Mouse (Mus musculus): ENCODE measurements around the gene Cyth2. TPM values are rescaled to one million over a fixed set of nuclear protein-coding genes. Genes with fewer than 3 reads are reported as not detected.

Cyth2 gene
- total RNA-seq, 2 experiments from 2014 or later: 138 to 150 TPM

DNA sequence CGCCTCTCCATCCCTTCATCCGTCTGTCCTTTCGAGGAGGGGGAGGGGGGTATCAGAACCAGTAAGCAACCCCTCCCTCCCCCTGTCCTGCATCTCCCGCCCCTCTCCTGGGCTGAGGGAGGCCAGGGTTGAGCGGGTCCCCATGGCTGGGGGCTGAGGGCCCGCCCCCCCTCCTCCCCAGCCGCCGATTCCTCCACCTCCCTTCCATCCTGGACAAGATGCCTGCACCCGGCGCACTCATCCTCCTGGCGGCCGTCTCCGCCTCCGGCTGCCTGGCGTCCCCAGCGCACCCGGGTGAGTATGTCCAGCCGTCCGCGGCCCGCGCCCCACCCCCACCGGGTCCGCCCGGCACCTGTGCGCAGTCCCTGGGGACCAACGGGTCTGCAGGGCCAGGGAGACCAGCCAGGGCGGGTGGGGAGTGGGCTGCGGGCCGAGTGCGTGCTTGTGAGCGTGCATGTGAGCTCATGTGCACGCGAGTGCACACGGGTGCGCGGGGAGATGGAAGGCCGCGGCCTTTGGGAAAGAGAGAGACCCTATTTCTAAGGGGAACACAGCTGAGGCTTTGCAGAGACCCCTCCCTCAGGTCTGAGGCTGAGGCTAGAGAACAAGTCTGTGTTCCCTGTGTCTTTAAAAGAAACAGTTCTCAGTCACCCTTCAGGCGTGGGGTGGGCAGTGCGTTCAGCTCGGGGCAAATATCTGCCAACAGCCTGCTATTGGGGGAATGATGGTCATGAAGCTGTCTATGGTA, 28.8 kb downstream of the Cyth2 start:
- peak in 1 of 2 experiments; percentile 15 for DNase-seq

DNA sequence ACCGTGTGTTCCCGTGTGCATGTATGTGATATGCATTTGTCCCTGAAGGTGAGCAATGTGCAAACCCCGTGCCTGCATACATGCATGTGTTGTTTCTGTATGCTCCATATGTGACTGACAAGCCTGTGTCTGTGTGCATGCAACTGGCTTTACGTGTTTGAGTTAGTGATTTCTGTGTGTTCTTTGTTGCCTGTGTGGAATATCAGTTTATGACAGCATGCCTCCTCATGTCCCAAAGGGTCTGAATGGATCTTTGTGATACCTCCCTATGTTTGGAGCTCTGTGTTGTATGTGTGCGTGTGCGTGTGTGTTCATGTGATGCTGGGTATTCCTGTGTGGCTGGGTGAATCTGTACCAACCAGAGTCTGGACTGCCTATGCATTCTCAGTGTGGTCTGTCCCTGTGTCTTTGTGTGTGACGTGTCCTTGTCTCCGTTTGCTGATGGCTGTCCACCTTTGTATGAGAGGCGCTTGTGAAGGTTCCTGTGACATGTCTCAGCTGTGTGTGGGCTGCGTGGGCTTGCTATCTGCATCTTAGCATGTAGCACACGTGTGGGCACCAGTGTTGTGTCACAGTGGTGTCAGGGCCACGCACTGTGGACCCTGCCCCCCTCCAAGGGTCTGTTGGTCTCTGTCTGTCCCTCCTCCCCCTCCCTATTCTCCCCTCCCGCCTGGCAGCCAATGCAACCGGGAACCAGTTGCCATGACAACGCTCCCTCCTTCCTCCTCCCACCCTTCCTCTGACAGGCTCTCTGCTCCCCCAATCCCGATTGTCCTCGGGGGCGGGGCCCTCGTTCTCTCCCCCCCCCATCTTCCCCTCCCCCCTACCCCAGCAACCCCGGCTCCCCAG, 29.6 kb downstream of the Cyth2 start, which contains the start of gene Sult2b1:
Sult2b1 (minus strand) TSS at position 146 of the 849 bp plus-strand sequence.
- peak; percentile 89 to 91 for DNase-seq

DNA sequence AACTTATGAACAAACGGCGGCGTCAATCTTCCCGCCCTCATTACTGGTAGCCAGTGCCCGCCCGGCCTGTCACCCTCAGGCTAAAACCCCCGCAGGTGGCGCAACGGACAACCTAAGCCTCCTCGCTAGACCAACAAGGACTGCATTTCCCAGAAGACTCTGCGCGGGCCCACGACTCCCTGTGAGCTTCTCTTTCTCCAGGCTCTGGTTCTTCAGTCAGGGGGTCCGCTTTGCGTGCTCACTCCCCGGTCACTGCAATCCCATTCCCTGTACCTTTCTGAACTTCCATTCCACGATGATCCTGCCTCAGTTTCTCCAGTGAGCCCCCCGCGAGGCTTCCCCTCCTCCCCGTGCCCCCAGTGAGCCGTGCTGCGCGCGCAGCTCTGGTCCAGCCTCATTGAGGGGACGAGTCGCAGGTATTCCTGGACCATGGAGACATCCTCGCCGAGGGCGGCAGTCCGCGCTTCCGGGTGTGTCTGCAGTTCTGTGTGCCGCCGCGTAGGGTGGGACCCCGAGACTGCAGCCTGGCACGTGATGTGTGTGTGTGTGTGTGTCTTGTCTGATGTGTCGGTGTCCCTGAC, 30.8 kb downstream of the Cyth2 start, which contains the start of gene Lmtk3:
Lmtk3 (plus strand) TSS at position 228 of the 581 bp plus-strand sequence.
- peak; percentile 80 for DNase-seq

DNA sequence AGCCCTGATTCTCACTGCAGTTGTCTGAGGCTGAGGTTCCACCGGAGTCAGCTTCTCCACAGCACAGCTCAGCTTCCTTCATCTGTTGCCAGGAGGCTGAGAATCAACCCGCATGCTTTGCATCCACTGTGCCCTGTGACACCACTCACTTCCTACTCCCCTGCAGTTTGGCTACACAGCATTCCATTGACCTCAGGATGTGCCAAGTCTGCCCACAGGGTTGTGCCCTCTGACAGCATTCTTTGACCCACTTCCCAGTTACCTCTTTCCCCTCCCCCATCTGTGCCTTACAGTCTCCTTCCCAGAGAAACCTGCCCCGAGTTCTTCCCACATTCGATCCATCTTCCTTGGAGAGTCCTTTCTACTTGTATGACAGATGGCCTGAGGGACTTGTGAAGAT, 32.1 kb downstream of the Cyth2 start:
- DNase-seq: no peak

DNA sequence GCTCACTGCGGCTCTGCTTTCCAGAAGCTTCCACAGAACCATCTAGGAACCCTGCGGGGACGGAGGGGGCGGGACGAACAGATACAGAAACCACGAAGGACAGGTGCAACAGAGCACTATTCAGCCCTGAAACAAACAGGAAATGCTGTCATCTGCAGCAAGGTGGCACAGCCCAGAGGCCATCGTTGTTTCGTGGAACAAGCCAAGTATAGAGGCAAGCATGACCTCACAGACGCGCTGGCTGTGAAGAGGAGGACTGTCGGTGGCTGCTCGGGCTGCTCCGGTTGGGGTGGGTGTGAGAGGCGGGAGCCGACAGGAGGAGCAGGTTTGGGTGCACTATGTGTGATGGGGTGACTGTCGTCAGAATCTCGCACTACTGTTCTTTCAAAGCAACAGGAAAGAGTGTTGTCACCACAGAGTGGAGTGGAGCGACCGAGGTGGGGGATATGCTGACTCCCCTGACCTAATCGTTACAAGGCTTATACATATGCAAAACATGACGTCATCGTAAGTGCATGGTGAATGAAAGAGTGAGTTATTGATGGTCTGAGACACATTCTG, 35.2 kb downstream of the Cyth2 start:
- DNase-seq: no peak

DNA sequence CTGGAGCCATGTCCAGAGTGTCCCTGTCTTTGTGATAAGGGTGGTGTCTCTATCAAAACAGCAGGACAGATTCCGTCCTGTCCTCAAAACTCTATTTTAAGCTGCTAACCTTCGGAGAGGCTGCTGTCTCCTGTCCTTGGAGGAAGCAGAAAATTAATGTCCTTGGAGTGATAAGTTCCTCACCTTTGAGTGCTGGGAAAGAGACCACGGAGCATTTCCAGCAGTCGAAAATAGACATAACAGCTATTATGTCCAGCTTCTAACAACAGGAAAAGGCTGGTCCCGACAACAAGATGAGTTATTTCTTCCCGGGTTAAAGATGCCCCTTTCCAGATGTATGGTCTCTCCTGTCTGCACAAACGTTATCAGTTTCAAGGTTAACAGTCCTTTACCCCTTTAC, 39.1 kb downstream of the Cyth2 start:
- DNase-seq: no peak

DNA sequence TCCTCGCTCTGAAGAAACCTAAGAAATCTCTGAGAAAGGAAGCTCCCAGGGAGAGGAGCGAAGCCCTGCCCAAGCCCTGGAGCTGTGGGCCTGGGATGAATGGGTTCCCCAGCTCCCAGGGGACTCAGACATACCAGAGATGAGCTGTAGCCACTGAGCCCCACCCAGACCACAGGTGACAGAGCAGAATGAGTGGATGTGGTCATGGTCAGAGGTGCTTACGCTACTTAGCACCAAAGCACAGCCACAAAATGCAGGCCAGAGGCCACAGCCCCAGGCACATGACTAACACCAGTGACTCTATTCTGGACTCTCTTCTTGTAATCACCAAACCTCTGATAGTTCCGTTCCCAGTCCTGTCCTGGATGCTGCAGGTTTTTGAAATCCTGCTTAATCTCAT, 43.3 kb downstream of the Cyth2 start:
- DNase-seq: no peak

DNA sequence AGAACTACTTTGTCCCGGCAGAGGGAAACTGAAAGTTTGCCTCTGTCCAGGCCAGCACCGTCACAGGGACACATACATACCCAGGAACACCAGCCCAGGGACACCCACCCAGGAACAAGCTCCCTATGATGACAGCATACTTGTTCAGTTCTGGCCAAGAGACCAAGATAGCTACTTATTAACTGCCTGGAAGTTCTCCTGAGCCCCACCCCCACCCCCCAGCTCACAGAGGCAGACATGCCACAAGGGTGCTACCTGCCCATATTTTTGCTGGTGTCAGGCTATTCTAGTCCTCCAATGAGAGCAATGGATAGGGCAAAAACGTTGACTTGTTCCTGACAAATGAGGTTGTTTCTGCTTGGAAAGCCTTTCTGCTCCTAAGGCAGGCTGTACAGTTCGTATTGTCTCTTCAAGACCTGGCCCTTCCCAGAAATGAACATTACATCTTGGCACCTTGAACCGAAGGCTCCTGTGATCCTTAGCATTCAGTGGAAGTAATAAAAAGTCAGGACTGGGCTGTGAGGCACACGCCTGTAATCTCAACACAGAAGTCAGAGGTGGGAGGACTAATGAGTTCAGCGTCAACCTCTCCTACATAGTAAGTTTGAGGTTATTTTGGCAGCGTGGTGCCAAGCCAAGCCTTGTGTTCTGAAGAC, 43.8 kb downstream of the Cyth2 start:
- no peak for DNase-seq

DNA sequence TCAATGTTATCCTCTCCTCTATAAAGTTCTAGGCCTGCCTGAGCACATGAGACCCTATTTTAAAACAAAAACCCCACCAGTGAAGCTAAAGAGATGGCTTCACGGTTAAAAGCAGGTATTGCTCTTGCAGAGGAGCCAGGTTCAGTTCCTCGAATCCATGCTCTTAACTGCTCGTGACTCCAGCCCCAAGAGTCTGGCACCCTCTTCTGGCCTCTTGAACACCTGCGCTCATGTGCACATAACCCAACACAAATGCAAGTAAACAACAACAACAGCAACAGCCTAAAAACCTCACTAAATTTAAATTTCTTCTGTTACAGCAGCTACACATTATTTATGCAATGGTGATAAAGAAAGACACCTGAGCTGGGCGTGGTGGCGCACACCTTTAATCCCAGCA, 46.9 kb downstream of the Cyth2 start:
- DNase-seq: no peak

DNA sequence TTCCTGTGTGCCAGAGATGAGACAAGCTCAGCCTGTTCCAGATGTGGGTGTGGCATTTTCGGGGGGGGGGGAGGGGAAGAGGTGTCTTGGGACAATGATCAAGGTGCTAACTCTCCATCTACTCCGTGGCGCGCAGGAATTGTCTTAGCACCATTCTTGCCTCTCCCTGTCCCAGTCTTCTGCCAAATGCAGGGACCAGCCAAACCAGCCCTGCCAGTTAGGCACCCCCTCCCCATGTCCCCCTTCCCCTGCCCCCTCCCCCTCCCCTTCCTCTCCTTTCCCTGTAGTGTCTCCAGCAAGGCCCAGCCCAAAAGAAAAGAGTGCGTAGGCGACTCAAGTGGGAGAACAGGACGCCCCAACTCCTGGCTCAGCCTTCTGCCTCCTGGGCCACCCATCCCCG, 47.6 kb downstream of the Cyth2 start:
- DNase-seq: no peak

DNA sequence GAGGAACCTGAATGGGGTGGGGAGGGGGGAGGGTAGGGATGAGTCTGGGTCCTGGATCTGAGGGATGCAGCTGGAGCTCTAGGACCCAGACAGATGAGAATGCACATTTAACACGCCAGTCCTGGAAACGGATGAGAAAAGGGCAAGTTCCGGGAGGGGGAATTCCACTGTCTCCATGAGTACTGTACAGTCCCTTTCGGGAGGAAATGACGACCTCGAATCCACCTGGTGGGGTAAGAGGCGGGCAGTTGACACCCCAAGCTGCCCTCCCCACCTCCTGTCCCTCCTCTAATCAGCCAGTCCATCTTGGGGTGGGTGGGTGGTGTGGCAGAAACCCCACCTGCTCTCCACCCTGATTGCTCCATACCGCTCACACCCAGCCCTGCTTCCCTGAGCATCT, 48.4 kb downstream of the Cyth2 start:
- DNase-seq: no peak

DNA sequence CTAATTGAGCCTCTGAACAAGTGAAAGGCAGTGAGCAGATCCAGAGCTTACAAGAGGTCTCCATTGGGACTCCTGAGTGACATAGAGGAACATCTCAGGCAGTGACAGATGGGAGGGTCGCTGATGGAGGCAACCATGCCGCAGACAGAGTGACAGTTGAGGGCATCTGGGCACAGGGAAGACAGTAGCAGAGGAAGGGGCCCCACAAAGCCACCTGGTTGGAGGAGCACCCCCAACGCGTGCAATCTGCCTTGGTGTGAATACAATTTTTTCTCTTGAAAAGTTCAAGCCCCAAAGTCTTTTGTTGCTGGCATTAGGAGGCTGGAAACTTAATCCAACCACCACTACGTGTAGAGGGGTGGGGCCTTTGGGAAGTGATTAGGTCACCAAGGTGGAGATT, 54.2 kb downstream of the Cyth2 start:
- no peak for DNase-seq

DNA sequence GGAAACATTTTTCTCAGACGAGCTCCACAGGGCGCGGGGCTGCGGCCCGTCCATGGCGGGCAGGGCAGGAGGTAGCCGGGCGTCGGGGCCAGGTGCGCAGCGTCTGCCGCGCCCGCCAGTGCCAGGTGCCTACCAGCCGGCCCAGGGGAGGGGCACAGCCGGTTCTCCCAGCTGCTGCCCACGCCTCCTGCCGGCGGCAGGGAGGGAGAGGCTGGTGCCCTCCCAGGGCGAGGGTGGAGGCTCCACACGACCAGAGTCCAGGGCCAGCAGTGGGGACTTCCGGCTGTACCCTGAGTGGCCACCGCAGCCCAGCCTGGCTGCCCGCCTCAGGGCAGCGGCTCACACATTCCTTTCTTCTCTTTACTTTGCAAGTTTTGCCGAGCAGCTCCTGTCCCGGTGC, 55.0 kb downstream of the Cyth2 start:
- no peak for DNase-seq

Other genes starting within 250 kb of the Cyth2 start
- gene Bcat2, start 244.4 kb downstream of the Cyth2 start, total RNA-seq (2021): 10 to 100 TPM; 23.5 to 29.9 TPM
- gene Fgf21, start 199.1 kb downstream of the Cyth2 start, total RNA-seq (2021): not detected
- gene Fut1, start 197.3 kb downstream of the Cyth2 start, total RNA-seq (2021): not detected
- gene Izumo1, start 192.8 kb downstream of the Cyth2 start, total RNA-seq (2021): not detected
- gene Rasip1, start 187.1 kb downstream of the Cyth2 start, total RNA-seq (2021): 1 to 10 TPM; 6.1 to 6.6 TPM
- gene Mamstr, start 174.6 kb downstream of the Cyth2 start, total RNA-seq (2021): 1 to 10 TPM; 2.3 to 2.8 TPM
- gene Fut2, start 148.2 kb downstream of the Cyth2 start, total RNA-seq (2021): under 1 TPM in 1 of 2 experiments, not detected in 1; 0.18 TPM
- gene Ntn5, start 130.6 kb downstream of the Cyth2 start, total RNA-seq (2021): 1 to 10 TPM; 5.5 to 6.0 TPM
- gene Sec1, start 120.2 kb downstream of the Cyth2 start, total RNA-seq (2021): 1 to 10 TPM; 2.0 to 2.7 TPM
- gene Car11, start 114.7 kb downstream of the Cyth2 start, total RNA-seq (2021): 100 to 1,000 TPM; 191 to 217 TPM
- gene Dbp, start 109.5 kb downstream of the Cyth2 start, total RNA-seq (2021): 10 to 100 TPM; 49.8 to 51.5 TPM
- gene Rpl18, start 99.1 kb downstream of the Cyth2 start, total RNA-seq (2021): 100 to 1,000 TPM; 372 to 375 TPM
- 10 to 100 TPM; 36.6 to 37.2 TPM for gene Sphk2, start 96.6 kb downstream of the Cyth2 start, total RNA-seq (2021)
- gene Fam83e, start 93.4 kb downstream of the Cyth2 start, total RNA-seq (2021): under 1 TPM; 0.12 to 0.13 TPM
- not detected for gene Spaca4, start 88.8 kb downstream of the Cyth2 start, total RNA-seq (2021)
- gene Lmtk3, start 30.8 kb downstream of the Cyth2 start, total RNA-seq (2021): 100 to 1,000 TPM; 285 to 298 TPM
- gene Sult2b1, start 29.9 kb downstream of the Cyth2 start, total RNA-seq (2021): 1 to 10 TPM; 6.3 to 7.0 TPM
- 1 to 10 TPM; 1.6 to 2.4 TPM for gene Kcnj14, start 10.2 kb upstream of the Cyth2 start, total RNA-seq (2021)
- gene Grwd1, start 16.4 kb upstream of the Cyth2 start, total RNA-seq (2021): 10 to 100 TPM; 19.9 to 22.6 TPM
- gene Kdelr1, start 58.2 kb upstream of the Cyth2 start, total RNA-seq (2021): 10 to 100 TPM; 72.4 to 74.2 TPM
- gene Grin2d, start 63.8 kb upstream of the Cyth2 start, total RNA-seq (2021): 10 to 100 TPM; 10.9 to 11.4 TPM
- not detected for gene Syngr4, start 82.1 kb upstream of the Cyth2 start, total RNA-seq (2021)
- gene Tmem143, start 82.4 kb upstream of the Cyth2 start, total RNA-seq (2021): 10 to 100 TPM; 20.8 to 25.9 TPM
- 1 to 10 TPM; 1.9 to 4.4 TPM for gene Emp3, start 106.8 kb upstream of the Cyth2 start, total RNA-seq (2021)
- 1 to 10 TPM; 3.0 TPM for gene Ccdc114, start 109.5 kb upstream of the Cyth2 start, total RNA-seq (2021)
- gene Abcc6, start 215.7 kb upstream of the Cyth2 start, total RNA-seq (2021): 1 to 10 TPM; 1.4 to 2.6 TPM
- gene Nomo1, start 219.1 kb upstream of the Cyth2 start, total RNA-seq (2021): 100 to 1,000 TPM; 102 to 104 TPM